Mouse (Mus musculus) CD8-positive naive resting alpha-beta T cell, adult 2 months (primary cell): ENCODE measurements around the gene Lipc.

Experiments used
- DNase-seq, 2 experiments: peaks; one replicate each; pipeline ENCODE4 v3.0.0; 2022; ENCODE audit warnings: low read depth in 2 of 2, low spot score in 2 of 2

Lipc gene

DNA sequence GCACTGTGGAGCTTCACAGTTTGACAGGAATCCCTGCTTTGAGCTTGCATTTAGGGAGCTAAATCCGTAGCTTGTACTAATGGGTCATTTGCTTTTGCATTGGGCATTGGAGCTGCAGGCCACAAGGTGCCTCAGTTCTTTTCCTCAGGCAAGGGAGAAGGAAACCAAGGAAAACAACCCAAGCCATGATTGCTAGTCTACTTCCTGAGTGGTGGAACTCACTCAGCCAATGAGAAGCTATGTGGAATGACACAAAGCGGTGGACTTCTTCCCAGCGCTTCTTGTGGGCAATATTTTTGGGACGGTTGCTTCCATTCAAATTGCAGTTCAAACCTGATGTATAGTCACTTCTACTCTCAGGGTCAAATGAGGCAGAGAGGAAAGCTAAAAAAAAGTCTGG lies at the start of gene Lipc:
Gene Lipc, minus strand, starts transcription at position 101 of the 400 bp plus-strand sequence.
- DNase-seq, result no peak

DNA sequence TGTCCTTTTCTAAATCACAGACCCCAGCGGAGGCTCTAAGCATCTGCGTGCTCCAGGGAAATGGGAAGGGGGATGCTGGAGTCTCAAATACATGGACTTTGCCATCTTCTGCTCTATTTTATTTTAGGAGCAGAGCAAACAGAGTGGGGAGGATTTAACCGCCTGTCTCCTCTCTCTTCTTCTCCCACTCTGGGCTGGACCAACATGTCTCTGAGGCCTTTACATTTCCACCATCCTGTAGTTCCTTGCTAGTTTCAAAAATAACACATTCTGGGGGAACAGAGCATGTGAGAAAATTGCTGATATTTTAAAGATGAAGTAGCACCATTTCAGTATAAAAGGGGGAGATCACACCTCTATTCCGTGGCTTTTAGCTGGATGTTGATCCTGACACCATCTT lies 47.1 kb upstream of the Lipc start:
- DNase-seq, result no peak

DNA sequence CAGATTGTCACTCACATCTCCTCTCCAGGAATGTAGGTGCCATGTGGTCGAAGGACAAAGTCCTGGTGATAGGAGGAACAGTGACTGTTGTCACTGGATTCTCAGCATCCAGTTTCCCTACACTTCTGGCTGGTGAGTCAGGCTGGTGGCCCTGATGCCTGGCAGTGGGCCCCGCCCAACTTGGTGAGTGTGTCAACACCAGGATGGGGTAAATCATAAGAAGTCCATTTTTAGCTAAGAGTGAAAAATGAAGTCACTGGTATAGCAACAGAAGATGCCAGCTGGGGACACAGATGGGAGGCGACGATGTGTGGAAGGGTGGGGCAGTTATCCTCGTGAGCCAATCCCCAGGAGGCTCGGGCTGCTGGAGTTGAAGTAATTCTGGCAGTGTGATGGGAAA lies 46.7 kb upstream of the Lipc start:
- no peak for DNase-seq

DNA sequence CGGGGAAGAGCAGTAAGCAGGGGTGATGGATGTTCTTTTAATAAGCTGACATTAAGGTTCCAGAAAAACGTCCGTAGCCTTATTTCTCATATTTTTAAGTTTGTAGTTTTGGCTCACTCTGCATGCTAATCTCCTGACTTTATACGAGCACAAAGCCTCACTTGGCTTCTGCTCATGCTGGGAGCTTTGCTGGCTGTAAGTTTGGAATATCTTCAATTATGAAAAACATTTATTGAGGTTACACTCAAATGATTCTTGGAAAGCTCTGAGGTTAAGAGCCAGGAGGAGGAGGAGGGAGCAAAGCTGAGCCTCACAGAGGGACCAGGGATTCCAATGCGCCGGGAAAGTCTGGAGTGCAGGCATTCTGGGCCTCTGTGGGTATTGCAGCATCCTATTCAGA lies 41.3 kb upstream of the Lipc start:
- DNase-seq, result no peak

- no peak for DNase-seq
Observed at GRCm38 (mm10) chr9:70991401-70991800, 39.4 kb upstream of the Lipc start.

GRCm38 (mm10) chr9:70987210-70987609 lies 35.2 kb upstream of the Lipc start:
- no peak for DNase-seq

DNA sequence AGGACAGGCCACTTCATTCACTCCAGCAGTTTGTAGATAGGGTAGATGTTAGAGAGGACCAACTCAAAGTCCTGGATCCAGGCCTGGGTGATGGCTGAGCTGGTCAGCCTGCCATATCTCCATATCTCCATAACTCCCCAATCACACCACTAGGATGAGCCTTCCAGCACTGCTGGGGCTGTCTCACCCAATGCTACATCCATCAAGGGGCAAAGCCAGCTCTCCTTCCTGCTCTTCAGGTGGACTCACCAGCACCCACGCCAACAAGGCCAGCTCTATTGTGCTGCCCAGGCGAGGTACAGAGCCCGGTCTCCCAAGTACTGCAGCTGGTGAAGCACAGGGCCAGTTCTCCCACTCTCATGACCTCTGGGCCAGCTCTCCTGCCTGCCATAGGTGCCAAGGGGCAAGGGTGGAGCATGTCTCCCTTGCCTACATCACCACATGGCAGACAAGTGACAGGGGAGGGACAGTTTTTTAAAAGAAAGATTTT lies 31.0 kb upstream of the Lipc start:
- no peak for DNase-seq

DNA sequence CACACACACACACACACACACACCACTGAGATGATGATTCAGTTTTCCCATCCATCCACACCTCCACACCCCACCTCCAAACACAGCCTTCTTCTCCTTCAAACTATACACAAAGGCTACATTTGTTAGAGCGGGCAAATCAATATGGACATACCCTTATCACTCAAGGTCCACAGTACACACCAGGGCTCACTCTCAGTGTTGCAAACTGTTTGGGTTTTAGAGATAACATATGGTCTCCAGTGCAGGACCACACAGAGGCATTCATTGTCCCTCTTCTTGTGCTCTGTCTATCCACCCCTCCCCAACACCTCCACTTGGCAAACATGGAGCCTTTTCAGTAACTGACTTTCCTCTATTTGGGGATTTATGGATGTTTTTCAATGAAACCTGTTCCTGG lies 29.7 kb upstream of the Lipc start:
- DNase-seq, result no peak

DNA sequence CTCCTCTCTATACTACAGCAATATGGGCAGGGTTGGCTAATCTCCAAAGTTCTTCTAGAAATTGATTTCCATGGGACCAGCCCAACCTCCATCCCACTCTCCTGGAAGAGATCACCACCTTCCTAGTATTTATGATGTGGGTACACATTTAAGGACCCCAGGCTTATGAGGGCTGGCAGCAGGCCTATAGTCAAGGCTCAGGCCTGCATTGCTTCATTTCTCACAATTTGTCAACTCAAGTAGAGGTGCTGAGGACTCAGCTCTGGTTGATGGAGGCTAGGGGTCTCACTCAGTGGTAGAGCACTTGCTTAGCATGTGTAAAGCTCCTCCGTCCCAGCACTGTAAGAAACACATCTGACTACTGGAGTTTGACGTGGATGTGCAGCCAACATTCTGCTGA lies 27.6 kb upstream of the Lipc start:
- no peak for DNase-seq

GRCm38 (mm10) chr9:70979171-70979570 lies 27.1 kb upstream of the Lipc start:
- DNase-seq, result no peak

- DNase-seq, result no peak
Observed at GRCm38 (mm10) chr9:70977392-70977791, 25.4 kb upstream of the Lipc start.

DNA sequence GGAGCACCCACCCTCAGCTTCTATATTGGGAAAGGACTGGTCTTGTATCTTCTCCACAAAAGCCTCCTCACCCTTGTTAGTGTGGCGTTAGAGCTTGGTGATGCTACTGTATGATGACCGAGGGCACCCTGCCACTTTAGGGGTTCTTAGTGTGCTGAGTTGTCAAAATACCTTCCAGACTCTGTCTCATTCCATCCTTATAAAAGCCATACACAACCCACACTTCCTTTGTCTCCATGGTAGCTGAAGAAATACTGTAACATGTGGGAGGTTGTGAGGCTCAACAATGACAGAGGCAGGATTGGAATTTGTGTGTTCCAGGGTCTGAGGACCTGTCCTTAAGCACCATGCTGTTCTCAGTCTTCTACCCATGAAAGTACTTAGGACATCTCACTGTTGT lies 23.9 kb upstream of the Lipc start:
- DNase-seq, result no peak

DNA sequence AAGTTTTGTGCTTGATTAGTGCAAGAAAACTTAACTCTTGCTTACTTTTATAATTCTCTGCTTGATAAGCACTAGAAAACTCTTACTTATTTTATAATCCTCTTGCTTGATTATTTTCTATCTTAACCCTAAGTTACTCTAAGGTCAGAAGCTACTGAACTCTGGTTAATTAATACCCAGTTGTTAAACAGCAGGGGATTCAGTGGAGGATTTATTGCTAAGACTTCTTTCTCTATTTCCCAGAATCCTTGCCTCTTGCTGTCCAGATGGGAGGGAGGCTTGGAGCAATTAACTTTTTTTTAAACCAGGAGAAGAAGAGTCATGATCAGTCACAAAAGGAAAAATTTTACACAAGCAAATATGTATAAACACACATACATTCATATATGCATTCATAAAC lies 21.3 kb upstream of the Lipc start:
- DNase-seq, result no peak

DNA sequence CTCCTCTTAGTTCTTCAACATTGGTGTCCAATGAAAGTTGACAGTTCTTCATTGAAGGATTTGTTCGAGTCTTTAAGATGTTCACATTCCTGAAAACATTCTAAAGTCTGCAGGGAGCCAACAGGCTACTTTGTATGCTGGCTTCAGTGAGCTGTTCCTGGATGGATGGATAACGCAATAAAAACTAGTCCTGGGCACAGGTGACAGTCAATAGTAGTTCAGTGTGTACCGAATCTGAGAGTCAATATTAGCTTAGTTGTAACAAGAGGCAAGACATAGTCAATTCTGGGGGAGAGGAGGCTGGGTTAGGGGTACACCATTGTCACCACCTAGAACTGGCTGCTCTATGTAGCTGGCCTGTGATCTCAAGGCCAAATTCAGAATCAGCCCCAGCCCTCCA lies 17.2 kb upstream of the Lipc start:
- DNase-seq, result no peak

GRCm38 (mm10) chr9:70965999-70966994 lies 14.3 kb upstream of the Lipc start:
- DNase-seq, result no peak

GRCm38 (mm10) chr9:70965422-70965821 lies 13.4 kb upstream of the Lipc start:
- no peak for DNase-seq

DNA sequence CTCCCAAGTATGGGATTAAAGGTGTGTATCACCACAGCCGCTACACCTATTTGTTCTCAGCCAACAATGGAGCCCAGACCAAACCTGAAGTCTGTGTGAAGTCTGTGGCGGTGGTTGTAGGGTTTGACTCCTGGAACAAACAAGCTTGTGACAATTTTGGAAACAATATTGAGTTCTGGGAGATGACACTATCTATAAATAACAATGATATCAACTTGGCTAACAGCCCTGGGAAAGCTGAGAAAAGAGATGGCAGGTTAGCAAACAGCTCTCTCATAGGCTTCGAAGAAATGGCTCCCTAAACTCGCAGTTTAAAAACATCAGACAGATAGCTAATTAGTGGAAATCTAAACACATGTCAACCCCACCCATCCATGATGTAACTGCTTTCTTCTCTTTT lies 13.0 kb upstream of the Lipc start:
- no peak for DNase-seq

DNA sequence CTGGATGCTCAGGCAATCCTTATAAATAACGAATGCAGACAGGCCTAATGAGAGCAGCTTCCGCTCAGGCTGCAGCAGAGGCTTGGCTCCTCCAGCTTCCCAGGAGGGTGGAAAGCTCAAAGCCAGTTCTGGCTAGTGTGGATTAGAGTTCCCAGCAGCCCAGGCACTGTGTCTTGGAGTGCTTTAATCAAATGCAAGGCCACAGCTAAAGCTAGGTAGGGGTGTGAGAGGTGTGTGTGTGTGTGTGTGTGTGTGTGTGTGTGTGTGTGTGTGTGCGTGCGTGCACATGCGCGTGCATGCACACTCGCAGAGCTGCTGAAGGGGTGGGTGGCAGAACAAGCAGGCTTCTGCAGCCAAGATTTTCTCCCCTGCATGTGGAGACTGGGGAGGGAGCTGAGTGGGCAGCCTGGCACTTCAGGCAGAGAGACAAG lies 11.4 kb upstream of the Lipc start:
- DNase-seq, result no peak

DNA sequence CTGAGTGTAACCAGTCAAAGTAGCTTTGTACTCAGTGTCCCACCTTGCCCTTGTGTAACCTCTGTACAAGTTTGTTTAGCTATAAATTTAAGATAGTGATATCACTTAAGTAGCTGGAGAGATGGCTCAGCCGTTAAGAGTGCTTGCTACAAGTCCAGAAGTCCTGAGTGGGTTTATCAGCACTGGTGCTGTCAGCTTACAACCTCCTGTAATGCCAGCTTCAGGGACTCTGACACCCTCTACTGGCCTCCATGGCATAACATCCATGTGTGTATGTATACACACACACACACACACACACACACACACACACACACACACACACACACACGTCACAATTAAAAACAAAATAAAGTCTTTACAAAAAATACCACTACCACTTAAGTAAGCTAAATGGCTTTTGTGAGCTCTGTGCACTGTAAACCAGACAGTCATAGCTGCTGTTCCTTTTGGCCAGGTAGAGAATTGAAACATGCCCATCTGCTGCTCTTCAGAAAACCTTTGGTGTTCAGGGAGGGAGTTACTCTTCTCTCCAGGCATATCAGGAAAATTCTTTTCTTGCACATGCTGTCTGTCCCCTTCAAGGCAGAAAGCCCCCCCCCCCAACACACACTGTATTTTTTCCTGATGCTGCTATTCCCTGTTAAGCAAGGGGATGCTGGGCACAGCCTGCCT lies 10.9 kb upstream of the Lipc start:
- DNase-seq, result no peak

DNA sequence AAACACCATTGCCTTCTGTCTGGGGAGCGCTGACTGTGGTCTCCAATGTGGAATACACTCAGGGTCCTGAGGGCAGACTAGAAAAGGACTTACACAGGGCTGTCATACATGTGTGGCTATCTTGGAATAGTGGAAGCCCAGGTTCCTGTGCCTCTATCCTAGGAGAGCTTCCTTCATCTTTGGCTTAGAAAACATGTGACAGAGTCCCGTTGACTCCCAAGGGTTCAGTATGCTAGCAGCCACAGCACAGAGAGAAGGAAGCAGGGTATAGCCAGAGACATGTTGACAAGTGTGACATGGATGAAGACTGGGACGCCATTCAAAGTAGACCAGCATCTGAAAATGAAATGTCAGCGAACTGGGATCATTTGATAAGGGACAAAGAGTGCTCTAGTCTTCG lies 8.3 kb upstream of the Lipc start:
- no peak for DNase-seq

DNA sequence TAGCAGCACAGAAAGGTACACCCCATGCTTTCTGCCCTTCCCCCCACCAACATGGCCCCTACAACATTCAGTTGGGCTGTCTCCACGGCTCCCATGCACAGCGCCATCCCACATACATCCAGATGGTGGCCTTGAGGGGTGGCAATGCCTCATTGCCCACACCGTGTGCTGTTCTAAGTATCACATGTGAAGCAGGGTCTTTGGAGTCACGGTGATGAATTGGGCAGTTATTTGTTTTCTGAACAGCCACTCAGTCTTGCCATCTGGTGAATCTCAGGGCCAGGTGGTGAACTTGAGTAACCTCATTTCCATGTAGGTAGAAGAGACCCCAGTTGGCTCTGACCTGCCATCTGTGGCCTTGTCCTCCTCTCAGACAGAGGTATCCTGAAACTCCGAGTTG lies 7.8 kb upstream of the Lipc start:
- no peak for DNase-seq

GRCm38 (mm10) chr9:70959447-70959846 lies 7.4 kb upstream of the Lipc start:
- DNase-seq, result no peak
